Mouse (Mus musculus): ENCODE data around the gene Srek1.
A peak's percentile ranks its signal among the peaks of the same experiment; 100 is the strongest.

Gene Srek1

GRCm38 (mm10) chr13:103735330-103736007, 38.9 kb downstream of the Srek1 start:
- DNase-seq (ENCODE audit: inconsistent age in 2 of 2, low spot score in 1 of 2) = no peak

DNA sequence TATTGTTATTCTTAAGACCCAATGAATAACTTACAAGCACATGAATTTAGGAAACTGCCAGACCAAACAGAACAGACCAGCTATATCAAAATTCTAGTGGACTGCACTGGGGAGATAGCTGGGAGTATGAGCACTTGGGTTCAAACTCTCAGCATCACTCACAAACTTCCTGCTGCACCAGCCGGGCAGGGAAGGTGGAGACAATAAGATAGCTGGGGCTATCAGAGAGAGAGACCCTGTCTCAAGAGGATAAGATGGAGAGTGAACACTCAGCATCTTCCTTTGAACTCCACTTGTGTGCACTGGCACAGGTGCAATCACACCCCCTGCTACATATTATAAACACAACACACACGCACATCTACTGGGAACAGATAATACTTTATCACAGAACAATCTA, 47.5 kb downstream of the Srek1 start:
- no peak for DNase-seq (ENCODE audit: inconsistent age in 2 of 2, low spot score in 1 of 2)

GRCm38 (mm10) chr13:103711406-103712025, 62.9 kb downstream of the Srek1 start:
- DNase-seq (ENCODE audit: inconsistent age in 2 of 2, low spot score in 1 of 2) = peak; percentile 51 to 78

DNA sequence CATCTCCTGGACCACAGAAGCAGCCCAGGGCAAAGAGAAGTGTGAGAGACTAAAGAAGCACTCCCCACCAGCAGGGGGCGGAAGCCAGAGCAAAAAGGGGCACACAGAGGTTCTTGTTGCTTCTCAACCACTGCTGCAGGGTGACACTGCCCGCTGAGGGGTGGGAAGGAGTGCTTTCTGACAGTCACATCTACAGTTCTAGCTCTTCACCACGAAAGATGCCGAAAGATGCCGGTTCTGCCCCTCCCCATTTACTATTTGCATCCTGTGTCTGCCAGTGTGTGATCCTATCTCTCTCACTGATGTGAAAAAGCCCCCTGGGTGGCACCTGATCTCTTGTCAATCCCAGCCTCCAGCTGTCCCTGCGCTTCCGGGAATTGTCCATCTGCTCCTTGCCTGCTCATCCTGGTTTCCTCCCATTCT, 64.0 kb downstream of the Srek1 start:
- peak; percentile 24 to 70 for DNase-seq (ENCODE audit: inconsistent age in 2 of 2, low spot score in 1 of 2)

DNA sequence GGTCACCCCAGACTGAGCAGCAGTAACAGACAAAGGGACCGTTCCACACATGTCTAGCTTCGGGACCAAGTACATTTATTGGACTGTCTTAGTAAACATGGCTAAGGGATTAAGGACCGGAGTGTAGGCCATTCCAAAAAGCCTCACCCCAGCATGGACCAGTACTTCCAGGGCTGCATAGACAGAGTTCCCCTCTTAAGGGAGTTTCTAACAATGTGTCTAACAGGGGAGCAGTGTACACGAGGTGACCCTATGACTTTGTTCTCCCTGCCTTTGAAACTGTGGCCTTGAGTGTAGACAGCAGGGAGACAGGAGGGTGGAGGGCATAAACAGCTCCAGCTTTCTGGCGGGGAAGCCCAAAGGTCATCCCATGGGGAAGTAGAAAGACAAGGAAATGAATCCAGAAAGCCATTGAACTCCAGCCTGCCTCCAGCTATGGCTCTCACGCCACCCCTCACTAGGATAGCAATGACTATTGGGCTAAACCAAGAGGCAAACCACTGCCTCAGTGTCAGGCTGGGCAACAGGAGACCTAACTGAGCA, 68.9 kb downstream of the Srek1 start:
- DNase-seq (ENCODE audit: inconsistent age in 2 of 2, low spot score in 1 of 2) = peak in 1 of 2 experiments; percentile 37

GRCm38 (mm10) chr13:103703833-103704232, 70.6 kb downstream of the Srek1 start:
- DNase-seq (ENCODE audit: inconsistent age in 2 of 2, low spot score in 1 of 2) = peak in 1 of 2 experiments; percentile 22

- DNase-seq (ENCODE audit: inconsistent age in 2 of 2, low spot score in 1 of 2) = peak; percentile 70 to 85
These were observed 71.0 kb downstream of the Srek1 start for GRCm38 (mm10) chr13:103703386-103703785.

- DNase-seq (ENCODE audit: inconsistent age in 2 of 2, low spot score in 1 of 2) = no peak
These were observed 72.1 kb downstream of the Srek1 start for GRCm38 (mm10) chr13:103702266-103702665.

DNA sequence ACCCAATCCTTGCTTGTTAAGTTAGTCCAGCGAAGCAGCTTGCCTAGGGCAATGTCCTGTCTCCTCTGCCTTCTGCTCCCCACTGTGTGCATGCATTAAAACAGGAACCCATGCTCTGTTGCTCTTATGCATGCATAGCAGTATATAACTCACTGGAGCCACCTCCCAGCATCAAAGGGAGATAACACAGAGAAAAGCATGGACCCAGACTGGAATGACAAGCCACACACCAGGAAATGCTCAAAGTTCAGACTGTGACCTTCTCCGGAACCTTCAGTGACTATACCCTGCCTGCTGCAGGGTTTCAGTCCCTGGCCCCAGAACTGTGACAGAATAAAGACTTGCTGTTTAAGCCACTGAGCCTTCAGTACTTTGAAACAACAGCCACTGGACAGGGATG, 73.7 kb downstream of the Srek1 start:
- no peak for DNase-seq (ENCODE audit: inconsistent age in 2 of 2, low spot score in 1 of 2)

DNA sequence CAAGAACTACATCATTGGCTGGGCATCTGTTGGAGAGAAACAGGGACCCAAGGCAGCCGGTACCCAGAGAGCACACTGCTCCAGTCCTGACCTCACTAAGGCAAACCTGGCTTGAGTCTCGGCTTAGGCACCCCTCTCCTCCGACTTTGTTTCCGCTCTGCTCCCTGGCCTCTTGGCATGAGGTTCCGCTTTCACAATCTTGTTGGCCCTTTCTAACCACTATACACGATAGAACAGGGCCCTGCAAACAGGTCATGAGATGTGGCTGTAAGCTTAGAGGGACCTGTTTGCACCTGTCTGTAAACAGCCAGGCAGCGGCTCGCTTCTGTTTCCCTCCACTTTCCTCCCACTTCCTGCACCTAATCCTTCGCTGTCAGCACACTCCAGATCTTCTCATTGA, 76.4 kb downstream of the Srek1 start:
- DNase-seq (ENCODE audit: inconsistent age in 2 of 2, low spot score in 1 of 2) = peak in 1 of 2 experiments; percentile 26

GRCm38 (mm10) chr13:103696164-103696563, 78.2 kb downstream of the Srek1 start:
- DNase-seq (ENCODE audit: inconsistent age in 2 of 2, low spot score in 1 of 2) = peak; percentile 63 to 89

- no peak for DNase-seq (ENCODE audit: inconsistent age in 2 of 2, low spot score in 1 of 2)
These were observed 79.0 kb downstream of the Srek1 start for GRCm38 (mm10) chr13:103695456-103695855.

Measured in adrenal gland, adult (tissue).